Comparison of ENCODE assay signal across 14 mouse cellular contexts in genomic region chr7:145112887-145113531, GRCm38 (mm10).
A peak's percentile ranks its signal among the peaks of the same experiment; 100 is the strongest.
DNase-seq lines count a peak whose midpoint lies in the region; ATAC-seq and TF ChIP-seq lines count a peak whose summit lies in the region.
"Had no signal": no experiment of that assay in that cellular context is flagged by ENCODE, and none has a peak within 500 bp of the region (broad histone marks: within the 10 kb centered on the region; RNA-seq: fewer than 3 reads in every experiment).

No protein-coding gene starts in this region.

- H3K9me3 ChIP-seq in intestine, embryonic 15.5 days, result no peaks in the 10 kb centered on the region
- no peaks in the 10 kb centered on the region for H3K9me3 ChIP-seq in intestine, postnatal 0 days (ENCODE audit: control insufficient read depth)
- H3K9me3 ChIP-seq in midbrain, embryonic 10.5 days (replicated peaks), result no peaks in the 10 kb centered on the region
- H3K9me3 ChIP-seq in midbrain, embryonic 15.5 days, result no peaks in the 10 kb centered on the region
- H3K9me3 ChIP-seq in heart, postnatal 0 days (replicated peaks; ENCODE audit: control insufficient read depth, low read length), result no peaks in the 10 kb centered on the region
- H3K9me3 ChIP-seq: forebrain, embryonic 13.5 days had no signal

- no peak for ATAC-seq in intestine, embryonic 15.5 days
- no peak for ATAC-seq in intestine, postnatal 0 days
- no peak for ATAC-seq in midbrain, embryonic 15.5 days (replicated peaks)
- no peak for ATAC-seq in heart, postnatal 0 days (ENCODE audit: insufficient read depth, low read depth)
- ATAC-seq: forebrain, embryonic 13.5 days; hindbrain, embryonic 16.5 days had no signal

- H3K4me3 ChIP-seq in intestine, embryonic 15.5 days (replicated peaks), result no peak overlapping the region
- no peak overlapping the region for H3K4me3 ChIP-seq in intestine, postnatal 0 days (ENCODE audit: low read depth, low read length)
- H3K4me3 ChIP-seq in midbrain, embryonic 10.5 days, result no peak overlapping the region
- H3K4me3 ChIP-seq in midbrain, embryonic 15.5 days, result no peak overlapping the region
- no peak overlapping the region for H3K4me3 ChIP-seq in heart, postnatal 0 days (ENCODE audit: low read depth, low read length)
- H3K4me3 ChIP-seq: forebrain, embryonic 13.5 days had no signal

- TF ChIP-seq EP300 in heart, postnatal 0 days (IDR thresholded peaks at IDR 0.05; ENCODE audit: low read depth), result no peak

- H3K27ac ChIP-seq in intestine, embryonic 15.5 days, result peak overlapping the region; percentile 80; the same call in 1 of the 2 replicates
- H3K27ac ChIP-seq in intestine, postnatal 0 days (ENCODE audit: low read depth, low read length), result no peak overlapping the region
- H3K27ac ChIP-seq in midbrain, embryonic 10.5 days (replicated peaks), result 0 out of 2 replicates have a peak overlapping the region, but pooled peaks have one; percentile 46
- H3K27ac ChIP-seq in midbrain, embryonic 15.5 days, result no peak overlapping the region
- H3K27ac ChIP-seq in heart, postnatal 0 days (ENCODE audit: low read depth), result peak overlapping the region; percentile 93
- H3K27ac ChIP-seq: forebrain, embryonic 13.5 days had no signal

- peaks cover 29% of the 10 kb centered on the region for H3K4me1 ChIP-seq in intestine, embryonic 15.5 days (replicated peaks)
- H3K4me1 ChIP-seq in intestine, postnatal 0 days (replicated peaks; ENCODE audit: control insufficient read depth, insufficient read depth, low read length), result no peaks in the 10 kb centered on the region
- H3K4me1 ChIP-seq in midbrain, embryonic 10.5 days, result peaks cover 28% of the 10 kb centered on the region
- no peaks in the 10 kb centered on the region for H3K4me1 ChIP-seq in midbrain, embryonic 15.5 days
- peaks cover 28% of the 10 kb centered on the region; the same call in 1 of the 2 replicates for H3K4me1 ChIP-seq in heart, postnatal 0 days (ENCODE audit: control insufficient read depth, insufficient read depth)

- H3K27me3 ChIP-seq in intestine, embryonic 15.5 days (replicated peaks), result no peaks in the 10 kb centered on the region
- H3K27me3 ChIP-seq in intestine, postnatal 0 days (replicated peaks; ENCODE audit: control insufficient read depth, insufficient read depth, low read length), result no peaks in the 10 kb centered on the region
- no peaks in the 10 kb centered on the region for H3K27me3 ChIP-seq in midbrain, embryonic 10.5 days (ENCODE audit: low read depth, poor library complexity, severe bottlenecking)
- no peaks in the 10 kb centered on the region for H3K27me3 ChIP-seq in midbrain, embryonic 15.5 days (replicated peaks)
- H3K27me3 ChIP-seq in heart, postnatal 0 days (ENCODE audit: control insufficient read depth, insufficient read depth, low read length), result no peaks in the 10 kb centered on the region
- H3K27me3 ChIP-seq: forebrain, embryonic 13.5 days had no signal

- DNase-seq in midbrain, embryonic 10.5 days (ENCODE audit: low spot score), result no peak
- DNase-seq in heart, postnatal 0 days (ENCODE audit: low spot score), result no peak
- no peak for DNase-seq in T-cell, adult 2 months (ENCODE audit: low spot score)
- no peak for DNase-seq in Muller cell, postnatal 12 days (ENCODE audit: inconsistent ontology term)
- DNase-seq: adrenal gland, postnatal 36 days; cerebellum, adult 18-20 months; gastrocnemius, postnatal 25 days; right cerebral cortex, postnatal 14 days; thymus, postnatal 36 days had no signal

- no peak overlapping the region for H3K4me2 ChIP-seq in intestine, embryonic 15.5 days (replicated peaks)
- no peak overlapping the region for H3K4me2 ChIP-seq in intestine, postnatal 0 days (replicated peaks; ENCODE audit: low read depth)
- no peak overlapping the region for H3K4me2 ChIP-seq in midbrain, embryonic 15.5 days
- no peak overlapping the region for H3K4me2 ChIP-seq in heart, postnatal 0 days (ENCODE audit: low read depth, low read length)
- H3K4me2 ChIP-seq: forebrain, embryonic 13.5 days had no signal

- H3K9ac ChIP-seq in intestine, embryonic 15.5 days, result no peak overlapping the region
- H3K9ac ChIP-seq in intestine, postnatal 0 days (ENCODE audit: low read depth, low read length), result no peak overlapping the region
- H3K9ac ChIP-seq in midbrain, embryonic 15.5 days, result no peak overlapping the region
- no peak overlapping the region for H3K9ac ChIP-seq in heart, postnatal 0 days (replicated peaks; ENCODE audit: low read depth, low read length)
- H3K9ac ChIP-seq: forebrain, embryonic 13.5 days had no signal

- TF ChIP-seq CTCF in intestine, postnatal 0 days (IDR thresholded peaks at IDR 0.05; ENCODE audit: low read depth), result no peak
- TF ChIP-seq CTCF in heart, postnatal 0 days (IDR thresholded peaks at IDR 0.05; ENCODE audit: low read depth), result no peak

- H3K36me3 ChIP-seq in intestine, embryonic 15.5 days, result no peaks in the 10 kb centered on the region
- H3K36me3 ChIP-seq in intestine, postnatal 0 days (ENCODE audit: control insufficient read depth, insufficient read depth), result no peaks in the 10 kb centered on the region
- H3K36me3 ChIP-seq in midbrain, embryonic 10.5 days, result no peaks in the 10 kb centered on the region
- H3K36me3 ChIP-seq in midbrain, embryonic 15.5 days (replicated peaks), result no peaks in the 10 kb centered on the region
- no peaks in the 10 kb centered on the region for H3K36me3 ChIP-seq in heart, postnatal 0 days (replicated peaks; ENCODE audit: control insufficient read depth, insufficient read depth, low read length)

- 84% methylated on average over 7 of the region's 7 CpGs for WGBS in intestine, embryonic 15.5 days
- WGBS in intestine, postnatal 0 days, result 84% methylated on average over 7 of the region's 7 CpGs
- WGBS in midbrain, embryonic 10.5 days, result 77% methylated on average over 7 of the region's 7 CpGs
- WGBS in midbrain, embryonic 15.5 days, result 82% methylated on average over 7 of the region's 7 CpGs
- 65% methylated on average over 7 of the region's 7 CpGs for WGBS in heart, postnatal 0 days

Comparison
In these comparisons a context has a peak if more than half of its experiments do, and no peak if none do; other contexts are left out.
1. H3K27ac ChIP-seq: peak in intestine, embryonic 15.5 days (single experiment), midbrain, embryonic 10.5 days (single experiment) and heart, postnatal 0 days (single experiment); none in intestine, postnatal 0 days (single experiment) and midbrain, embryonic 15.5 days (single experiment).